Mouse (Mus musculus) stomach, embryonic 14.5 days (tissue): ENCODE measurements around the gene Aqp9. TPM values are rescaled to one million over a fixed set of nuclear protein-coding genes. Genes with fewer than 3 reads are reported as not detected.

Experiments used
- ATAC-seq: fragments of 200-750 bp; cut with Nextera tagmentation; 2 replicates; pipeline ENCODE4 v1.8.0; 2017; ENCODE audit warnings: low read depth, moderate TSS enrichment; ENCODE audit not compliant: insufficient number of reproducible peaks, insufficient read depth, low FRiP score
- H3K27ac ChIP-seq: fragments of 300-500 bp; sonication (generic); 2 replicates; pipeline ENCODE4 v1.5.1; 2014; ENCODE audit warnings: mild to moderate bottlenecking, low read length, moderate library complexity, mixed read lengths
- H3K27me3 ChIP-seq: fragments of 300-500 bp; sonication (generic); 2 replicates; pipeline ENCODE4 v1.6.1; 2014; ENCODE audit warnings: low read length, control low read depth, mixed read lengths; ENCODE audit not compliant: control insufficient read depth, insufficient read depth
- H3K36me3 ChIP-seq: fragments of 300-500 bp; sonication (generic); 2 replicates; pipeline ENCODE4 v1.6.1; 2014; ENCODE audit warnings: mild to moderate bottlenecking, control low read depth, low read length, moderate library complexity, mixed read lengths; ENCODE audit not compliant: control insufficient read depth, insufficient read depth
- H3K4me1 ChIP-seq: fragments of 300-500 bp; sonication (generic); 2 replicates; pipeline ENCODE4 v1.6.1; 2014; ENCODE audit warnings: low read length, control low read depth, mixed read lengths; ENCODE audit not compliant: control insufficient read depth, insufficient read depth
- H3K4me2 ChIP-seq: fragments of 300-500 bp; sonication (generic); replicated peaks from 2 replicates; pipeline ENCODE4 v1.6.1; 2014; ENCODE audit warnings: low read depth, low read length, control low read depth
- H3K4me3 ChIP-seq: fragments of 300-500 bp; sonication (generic); 2 replicates; pipeline ENCODE4 v1.5.1; 2014; ENCODE audit warnings: low read depth, low read length, control low read depth
- H3K9ac ChIP-seq: fragments of 300-500 bp; sonication (generic); replicated peaks from 2 replicates; pipeline ENCODE4 v1.6.1; 2014; ENCODE audit warnings: low read depth, mild to moderate bottlenecking, control low read depth, low read length, moderate library complexity, mixed read lengths
- H3K9me3 ChIP-seq: fragments of 300-500 bp; sonication (generic); 2 replicates; pipeline ENCODE4 v1.6.1; 2016; ENCODE audit warnings: low read depth, low read length, control low read depth; ENCODE audit not compliant: control insufficient read depth
- WGBS: fragments of 180-500 bp; shearing (Covaris S2); extraction: QIAGEN DNeasy Blood & Tissue Kit; methylation state at CpG from one replicate; pipeline ENCODE4 v1.1.7; 2014; 5-methylcytosine and 5-hydroxymethylcytosine counted together
- polyA plus RNA-seq: library from polyadenylated mRNA; unstranded; fragments of >200 nt; fragmentation: Nextera tagmentation; extraction: Ambion mirVana; gene quantifications from 2 replicates; pipeline ENCODE4 v1.2.1, GENCODE M21; 2014

Aqp9 gene
- polyA plus RNA-seq, 1 experiment from 2014 or later, result 0.12 TPM

- Histone ChIP-seq H3K36me3 (no peaks in the 10 kb centered on the region), H3K9me3 (no peaks in the 10 kb centered on the region), H3K27me3 (no peaks in the 10 kb centered on the region), H3K9ac (no peak overlapping the region), H3K4me1 (no peaks in the 10 kb centered on the region), H3K27ac (no peak overlapping the region), H3K4me3 (no peak overlapping the region), H3K4me2 (no peak overlapping the region)
- 90% methylated on average over 5 of the region's 5 CpGs for WGBS
- no peak for ATAC-seq
Measured at GRCm38 (mm10) chr9:71103521-71103920, 65.0 kb downstream of the Aqp9 start.

GRCm38 (mm10) chr9:71094066-71094465 lies 74.4 kb downstream of the Aqp9 start:
- no peak overlapping the region for H3K4me3 ChIP-seq
- H3K4me1 ChIP-seq, result no peaks in the 10 kb centered on the region
- H3K4me2 ChIP-seq, result no peak overlapping the region
- no peaks in the 10 kb centered on the region for H3K27me3 ChIP-seq
- no peak overlapping the region for H3K9ac ChIP-seq
- no peaks in the 10 kb centered on the region for H3K36me3 ChIP-seq
- WGBS, result 92% methylated on average over 6 of the region's 6 CpGs
- no peaks in the 10 kb centered on the region for H3K9me3 ChIP-seq
- no peak for ATAC-seq
- H3K27ac ChIP-seq, result no peak overlapping the region

GRCm38 (mm10) chr9:71092038-71092437 lies 76.4 kb downstream of the Aqp9 start:
- Histone ChIP-seq H3K4me1 (no peaks in the 10 kb centered on the region), H3K4me3 (no peak overlapping the region), H3K9me3 (no peaks in the 10 kb centered on the region), H3K4me2 (no peak overlapping the region), H3K36me3 (no peaks in the 10 kb centered on the region), H3K9ac (no peak overlapping the region), H3K27ac (no peak overlapping the region), H3K27me3 (no peaks in the 10 kb centered on the region)
- no peak for ATAC-seq
- WGBS, result 66% methylated on average over 5 of the region's 5 CpGs

GRCm38 (mm10) chr9:71079201-71079600 lies 89.3 kb downstream of the Aqp9 start:
- Histone ChIP-seq H3K9me3 (no peaks in the 10 kb centered on the region), H3K4me2 (no peak overlapping the region), H3K27ac (no peak overlapping the region), H3K36me3 (no peaks in the 10 kb centered on the region), H3K27me3 (no peaks in the 10 kb centered on the region), H3K4me1 (no peaks in the 10 kb centered on the region), H3K9ac (no peak overlapping the region), H3K4me3 (no peak overlapping the region)
- WGBS, result 55% methylated on average over 7 of the region's 7 CpGs
- ATAC-seq, result no peak

GRCm38 (mm10) chr9:71077251-71077825 lies 91.1 kb downstream of the Aqp9 start:
- H3K9ac ChIP-seq, result no peak overlapping the region
- H3K4me2 ChIP-seq, result no peak overlapping the region
- no peaks in the 10 kb centered on the region for H3K27me3 ChIP-seq
- H3K4me3 ChIP-seq, result no peak overlapping the region
- no peak for ATAC-seq
- no peaks in the 10 kb centered on the region for H3K9me3 ChIP-seq
- H3K4me1 ChIP-seq, result no peaks in the 10 kb centered on the region
- WGBS, result 77% methylated on average over 5 of the region's 5 CpGs
- H3K27ac ChIP-seq, result no peak overlapping the region
- no peaks in the 10 kb centered on the region for H3K36me3 ChIP-seq

GRCm38 (mm10) chr9:71076201-71076648 lies 92.3 kb downstream of the Aqp9 start:
- Histone ChIP-seq H3K9me3 (no peaks in the 10 kb centered on the region), H3K27ac (no peak overlapping the region), H3K27me3 (no peaks in the 10 kb centered on the region), H3K9ac (no peak overlapping the region), H3K36me3 (no peaks in the 10 kb centered on the region), H3K4me1 (no peaks in the 10 kb centered on the region), H3K4me2 (no peak overlapping the region), H3K4me3 (no peak overlapping the region)
- WGBS, result 73% methylated on average over 12 of the region's 12 CpGs
- no peak for ATAC-seq

GRCm38 (mm10) chr9:71073831-71074230 lies 94.7 kb downstream of the Aqp9 start:
- H3K4me1 ChIP-seq, result no peaks in the 10 kb centered on the region
- H3K9me3 ChIP-seq, result no peaks in the 10 kb centered on the region
- no peak overlapping the region for H3K4me2 ChIP-seq
- WGBS, result 49% methylated on average over 4 of the region's 4 CpGs
- no peak overlapping the region for H3K9ac ChIP-seq
- H3K36me3 ChIP-seq, result no peaks in the 10 kb centered on the region
- no peak overlapping the region for H3K4me3 ChIP-seq
- no peak for ATAC-seq
- H3K27me3 ChIP-seq, result no peaks in the 10 kb centered on the region
- no peak overlapping the region for H3K27ac ChIP-seq

- H3K36me3 ChIP-seq, result no peaks in the 10 kb centered on the region
- H3K27ac ChIP-seq, result no peak overlapping the region
- H3K4me1 ChIP-seq, result no peaks in the 10 kb centered on the region
- ATAC-seq, result no peak
- H3K27me3 ChIP-seq, result no peaks in the 10 kb centered on the region
- WGBS, result 49% methylated on average over 4 of the region's 4 CpGs
- H3K9ac ChIP-seq, result no peak overlapping the region
- H3K4me2 ChIP-seq, result no peak overlapping the region
- no peak overlapping the region for H3K4me3 ChIP-seq
- no peaks in the 10 kb centered on the region for H3K9me3 ChIP-seq
Measured at GRCm38 (mm10) chr9:71073076-71073475, 95.4 kb downstream of the Aqp9 start.

GRCm38 (mm10) chr9:71072502-71072901 lies 96.0 kb downstream of the Aqp9 start:
- Histone ChIP-seq H3K27ac (no peak overlapping the region), H3K4me3 (no peak overlapping the region), H3K9ac (no peak overlapping the region), H3K4me2 (no peak overlapping the region), H3K36me3 (no peaks in the 10 kb centered on the region), H3K27me3 (no peaks in the 10 kb centered on the region), H3K9me3 (no peaks in the 10 kb centered on the region), H3K4me1 (no peaks in the 10 kb centered on the region)
- no peak for ATAC-seq
- WGBS, result 60% methylated on average over 7 of the region's 7 CpGs
